Mouse (Mus musculus) kidney, embryonic 16.5 days (tissue): ENCODE data around the gene Dvl2. TPM values are rescaled to one million over a fixed set of nuclear protein-coding genes. Genes with fewer than 3 reads are reported as not detected.
A peak's percentile ranks its signal among the peaks of the same experiment; 100 is the strongest.

Source experiments
- ATAC-seq: fragments of 200-750 bp; cut with Nextera tagmentation; 2 replicates; pipeline ENCODE4 v1.8.0; 2017; ENCODE audit warnings: moderate TSS enrichment; ENCODE audit not compliant: low FRiP score, low TSS enrichment
- H3K27ac ChIP-seq: fragments of 300-500 bp; sonication (generic); 2 replicates; pipeline ENCODE4 v1.5.1; 2014; ENCODE audit warnings: low read length
- H3K27me3 ChIP-seq: fragments of 300-500 bp; sonication (generic); 2 replicates; pipeline ENCODE4 v1.6.1; 2014; ENCODE audit warnings: low read length, control low read depth, mixed read lengths; ENCODE audit not compliant: insufficient read depth
- H3K36me3 ChIP-seq: fragments of 300-500 bp; sonication (generic); 2 replicates; pipeline ENCODE4 v1.6.1; 2014; ENCODE audit warnings: low read length, control low read depth, mixed read lengths; ENCODE audit not compliant: insufficient read depth
- H3K4me1 ChIP-seq: fragments of 300-500 bp; sonication (generic); 2 replicates; pipeline ENCODE4 v1.6.1; 2014; ENCODE audit warnings: low read length, control low read depth, mixed read lengths; ENCODE audit not compliant: insufficient read depth
- H3K4me2 ChIP-seq: fragments of 300-500 bp; sonication (generic); replicated peaks from 2 replicates; pipeline ENCODE4 v1.6.1; 2014; ENCODE audit warnings: low read depth, low read length
- H3K4me3 ChIP-seq: fragments of 300-500 bp; sonication (generic); 2 replicates; pipeline ENCODE4 v1.5.1; 2014; ENCODE audit warnings: mild to moderate bottlenecking, low read length
- H3K9ac ChIP-seq: fragments of 300-500 bp; sonication (generic); replicated peaks from 2 replicates; pipeline ENCODE4 v1.6.1; 2014; ENCODE audit warnings: low read length
- H3K9me3 ChIP-seq: fragments of 300-500 bp; sonication (generic); 2 replicates; pipeline ENCODE4 v1.6.1; 2016; ENCODE audit warnings: low read length, control low read depth
- WGBS: fragments of 180-500 bp; shearing (Covaris S2); extraction: QIAGEN DNeasy Blood & Tissue Kit; methylation state at CpG from one replicate; pipeline ENCODE4 v1.1.7; 2014; 5-methylcytosine and 5-hydroxymethylcytosine counted together
- polyA plus RNA-seq: library from polyadenylated mRNA; unstranded; fragments of >200 nt; fragmentation: Nextera tagmentation; extraction: Ambion mirVana; gene quantifications from 2 replicates; pipeline ENCODE4 v1.2.1, GENCODE M21; 2015

Dvl2 gene
- polyA plus RNA-seq, 1 experiment from 2014 or later: 40.7 TPM

DNA sequence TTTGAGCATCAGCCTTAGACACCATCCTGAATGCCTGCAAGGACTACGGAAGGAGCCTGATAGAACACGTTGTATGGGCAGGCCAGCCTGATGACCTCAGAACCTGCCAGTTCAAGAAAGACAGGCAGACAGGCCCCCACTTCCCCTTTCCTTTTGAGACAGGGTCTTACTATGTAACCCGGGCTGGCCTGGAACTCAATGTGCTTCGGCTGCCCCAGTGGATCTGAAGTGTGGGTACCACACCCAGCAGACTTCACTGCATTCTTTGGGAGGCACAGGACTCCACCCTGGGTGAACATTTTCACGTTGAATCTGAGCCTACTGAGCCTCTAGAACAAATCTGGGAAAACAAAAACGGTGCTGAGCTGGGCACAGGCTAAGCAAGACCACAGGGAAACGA is 37.8 kb downstream of the Dvl2 start:
- H3K9me3 ChIP-seq: no peaks in the 10 kb centered on the region
- no peak overlapping the region for H3K4me3 ChIP-seq
- H3K4me1 ChIP-seq: no peaks in the 10 kb centered on the region
- no peaks in the 10 kb centered on the region for H3K27me3 ChIP-seq
- H3K27ac ChIP-seq: no peak overlapping the region
- no peak overlapping the region for H3K4me2 ChIP-seq
- no peak overlapping the region for H3K9ac ChIP-seq
- no peak for ATAC-seq
- 79% methylated on average over 7 of the region's 7 CpGs for WGBS
- peaks cover 38% of the 10 kb centered on the region for H3K36me3 ChIP-seq

- H3K4me2 ChIP-seq: no peak overlapping the region
- no peak overlapping the region for H3K27ac ChIP-seq
- H3K4me1 ChIP-seq: no peaks in the 10 kb centered on the region
- no peak overlapping the region for H3K9ac ChIP-seq
- H3K4me3 ChIP-seq: no peak overlapping the region
- H3K9me3 ChIP-seq: no peaks in the 10 kb centered on the region
- peaks cover 37% of the 10 kb centered on the region for H3K36me3 ChIP-seq
- no peak for ATAC-seq
- H3K27me3 ChIP-seq: no peaks in the 10 kb centered on the region
- WGBS: 93% methylated on average over 10 of the region's 10 CpGs
Observed at GRCm38 (mm10) chr11:70039631-70040030, 39.2 kb downstream of the Dvl2 start.

DNA sequence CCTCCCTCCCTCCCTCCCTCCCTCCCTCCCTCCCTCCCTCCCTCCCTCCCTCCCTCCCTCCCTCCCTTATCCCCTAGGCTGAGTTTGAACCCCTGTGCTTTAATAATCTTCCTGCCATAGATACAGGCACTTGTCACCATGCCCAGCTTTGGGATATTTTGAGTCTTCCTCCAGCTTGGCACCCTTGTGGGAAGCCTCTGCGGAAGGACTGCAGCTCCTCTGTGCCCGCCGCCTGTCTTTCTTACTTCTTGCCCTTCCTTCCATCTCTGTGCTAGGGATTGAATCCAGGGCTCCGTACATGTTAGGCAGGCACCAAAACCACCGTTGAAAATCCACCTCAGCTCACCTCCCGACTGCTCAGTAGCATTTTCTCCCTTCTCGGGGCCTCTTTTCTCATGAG is 39.8 kb downstream of the Dvl2 start:
- WGBS: 92% methylated on average over 7 of the region's 7 CpGs
- H3K36me3 ChIP-seq: peaks cover 37% of the 10 kb centered on the region
- no peaks in the 10 kb centered on the region for H3K4me1 ChIP-seq
- H3K27ac ChIP-seq: no peak overlapping the region
- ATAC-seq: no peak
- no peaks in the 10 kb centered on the region for H3K27me3 ChIP-seq
- no peak overlapping the region for H3K4me2 ChIP-seq
- no peaks in the 10 kb centered on the region for H3K9me3 ChIP-seq
- no peak overlapping the region for H3K4me3 ChIP-seq
- no peak overlapping the region for H3K9ac ChIP-seq

GRCm38 (mm10) chr11:70042309-70043085 is 42.1 kb downstream of the Dvl2 start:
- Histone ChIP-seq H3K27me3 (no peaks in the 10 kb centered on the region), H3K4me2 (no peak overlapping the region), H3K9ac (no peak overlapping the region), H3K9me3 (no peaks in the 10 kb centered on the region), H3K4me1 (0 out of 2 replicates have a peak, but pooled peaks cover 3% of the 10 kb centered on the region), H3K36me3 (peaks cover 37% of the 10 kb centered on the region), H3K27ac (no peak overlapping the region), H3K4me3 (no peak overlapping the region)
- 86% methylated on average over 23 of the region's 23 CpGs for WGBS
- no peak for ATAC-seq

GRCm38 (mm10) chr11:70043665-70044064 is 43.3 kb downstream of the Dvl2 start:
- Histone ChIP-seq H3K9me3 (no peaks in the 10 kb centered on the region), H3K4me1 (0 out of 2 replicates have a peak, but pooled peaks cover 3% of the 10 kb centered on the region), H3K36me3 (peaks cover 36% of the 10 kb centered on the region), H3K4me3 (no peak overlapping the region), H3K4me2 (no peak overlapping the region), H3K27ac (no peak overlapping the region), H3K27me3 (no peaks in the 10 kb centered on the region), H3K9ac (no peak overlapping the region)
- no peak for ATAC-seq
- WGBS: 85% methylated on average over 7 of the region's 7 CpGs

GRCm38 (mm10) chr11:70045435-70045834 is 45.0 kb downstream of the Dvl2 start:
- H3K9me3 ChIP-seq: no peaks in the 10 kb centered on the region
- peaks cover 22% of the 10 kb centered on the region; the same call in 1 of the 2 replicates for H3K36me3 ChIP-seq
- H3K27ac ChIP-seq: no peak overlapping the region; the same call in 1 of the 2 replicates
- WGBS: 20% methylated on average over 9 of the region's 9 CpGs
- peak; percentile 53 for ATAC-seq
- 0 out of 2 replicates have a peak, but pooled peaks cover 3% of the 10 kb centered on the region for H3K4me1 ChIP-seq
- no peak overlapping the region for H3K4me2 ChIP-seq
- H3K9ac ChIP-seq: no peak overlapping the region
- no peak overlapping the region for H3K4me3 ChIP-seq
- no peaks in the 10 kb centered on the region for H3K27me3 ChIP-seq

DNA sequence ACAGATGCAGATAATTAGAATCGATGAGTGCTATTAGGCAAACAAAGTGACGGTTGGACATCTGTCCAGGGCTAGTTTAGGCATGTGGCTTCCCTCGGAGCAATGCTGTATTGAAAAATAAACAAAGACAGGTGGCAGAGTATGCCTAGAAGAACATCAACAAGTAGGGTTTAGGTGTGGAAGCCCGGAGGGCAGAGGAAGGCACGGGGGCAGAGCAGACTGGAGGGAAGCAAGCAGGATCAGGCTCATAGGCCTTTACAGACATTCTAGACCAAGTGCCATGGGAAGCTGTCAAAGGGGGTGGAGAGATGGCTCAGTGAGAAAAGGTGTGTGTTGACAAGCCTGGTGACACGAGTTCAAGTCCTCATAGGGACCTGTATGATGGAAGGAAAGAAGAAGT is 49.0 kb downstream of the Dvl2 start:
- Histone ChIP-seq H3K27me3 (no peaks in the 10 kb centered on the region), H3K9me3 (no peaks in the 10 kb centered on the region), H3K9ac (no peak overlapping the region), H3K4me1 (0 out of 2 replicates have a peak, but pooled peaks cover 3% of the 10 kb centered on the region), H3K4me2 (no peak overlapping the region), H3K27ac (no peak overlapping the region), H3K36me3 (no peaks in the 10 kb centered on the region), H3K4me3 (no peak overlapping the region)
- no peak for ATAC-seq
- WGBS: 72% methylated on average over 6 of the region's 6 CpGs

- Histone ChIP-seq H3K27ac (no peak overlapping the region), H3K9ac (no peak overlapping the region), H3K36me3 (no peaks in the 10 kb centered on the region), H3K4me1 (0 out of 2 replicates have a peak, but pooled peaks cover 3% of the 10 kb centered on the region), H3K4me2 (no peak overlapping the region), H3K4me3 (no peak overlapping the region), H3K27me3 (no peaks in the 10 kb centered on the region), H3K9me3 (no peaks in the 10 kb centered on the region)
- no peak for ATAC-seq
- 61% methylated on average over 10 of the region's 10 CpGs for WGBS
Observed at GRCm38 (mm10) chr11:70049816-70050215, 49.4 kb downstream of the Dvl2 start.

DNA sequence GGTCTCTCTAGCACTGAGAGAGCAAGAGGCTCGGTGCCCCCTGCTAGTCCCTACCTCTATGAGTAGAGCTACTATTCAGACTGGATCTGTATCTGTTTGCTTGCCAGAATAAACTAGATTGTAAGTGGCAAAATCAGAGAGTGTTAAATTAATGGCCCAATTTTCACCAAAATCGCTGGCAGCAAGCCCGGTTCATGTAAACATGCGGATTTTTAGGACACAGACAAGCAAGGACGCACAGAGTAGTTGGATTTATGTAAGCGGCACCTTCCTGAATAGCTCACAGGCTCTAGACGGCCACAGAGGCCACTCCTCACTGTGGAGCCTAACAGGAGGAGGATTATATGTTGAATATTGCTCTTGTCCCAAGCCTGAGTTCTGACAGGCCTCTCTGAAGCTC is 52.8 kb downstream of the Dvl2 start:
- Histone ChIP-seq H3K9ac (no peak overlapping the region), H3K27me3 (no peaks in the 10 kb centered on the region)
- WGBS: 65% methylated on average over 7 of the region's 7 CpGs

DNA sequence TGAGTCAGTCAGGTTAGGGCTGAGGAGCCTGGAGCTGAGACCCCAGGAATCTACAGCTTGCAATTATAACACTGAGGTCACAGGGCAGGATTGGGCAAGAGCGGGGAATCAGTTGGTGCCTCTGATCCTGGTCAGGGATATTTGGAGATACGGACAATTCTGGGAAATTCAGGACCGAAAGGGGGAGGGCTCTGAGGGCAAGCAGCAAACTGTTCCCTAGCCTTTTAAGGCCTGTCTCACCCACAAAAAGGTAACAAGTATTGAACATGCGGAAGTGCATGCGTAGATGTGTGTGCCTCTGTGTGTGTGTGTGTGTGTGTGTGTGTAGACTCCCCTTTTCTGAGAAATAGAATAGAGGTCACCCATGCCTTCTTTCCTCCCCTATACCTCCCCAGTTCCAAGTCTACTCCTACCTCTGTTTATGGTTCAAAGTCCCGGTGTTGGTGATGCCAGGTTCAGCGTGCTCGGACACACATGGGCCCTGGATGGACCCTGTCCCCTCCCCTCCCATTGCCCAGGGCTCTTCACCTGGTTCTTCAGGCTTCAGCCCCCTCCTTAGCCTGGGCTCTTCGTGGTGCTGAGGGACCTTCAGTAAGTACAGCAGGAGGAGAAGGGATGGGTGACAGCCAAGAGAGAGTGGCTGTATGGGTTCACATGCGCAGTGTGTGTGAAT is 53.6 kb downstream of the Dvl2 start, which contains the start of gene Asgr1:
Gene Asgr1 (plus strand): TSS at position 188 of the 673 bp plus-strand sequence.
- Histone ChIP-seq H3K27me3 (no peaks in the 10 kb centered on the region), H3K36me3 (no peaks in the 10 kb centered on the region), H3K9ac (no peak within 1 kb of the TSS; the same call in 1 of the 2 replicates), H3K4me2 (no peak within 1 kb of the TSS), H3K4me1 (peaks cover 4% of the 10 kb centered on the region; the same call in 1 of the 2 replicates), H3K4me3 (no peak within 1 kb of the TSS), H3K9me3 (no peaks in the 10 kb centered on the region), H3K27ac (no peak within 1 kb of the TSS)
- 87% methylated on average over 10 of the region's 10 CpGs for WGBS
- ATAC-seq: no peak

More for the DNA sequence above, 52.8 kb downstream of the Dvl2 start:
- no peak for ATAC-seq
- no peaks in the 10 kb centered on the region for H3K9me3 ChIP-seq
- no peak overlapping the region for H3K4me3 ChIP-seq
- no peak overlapping the region for H3K27ac ChIP-seq
- no peaks in the 10 kb centered on the region for H3K36me3 ChIP-seq
- H3K4me2 ChIP-seq: no peak overlapping the region
- H3K4me1 ChIP-seq: peaks cover 4% of the 10 kb centered on the region; the same call in 1 of the 2 replicates
